26 mouse cellular contexts compared by ENCODE assay signal in the genomic region with DNA sequence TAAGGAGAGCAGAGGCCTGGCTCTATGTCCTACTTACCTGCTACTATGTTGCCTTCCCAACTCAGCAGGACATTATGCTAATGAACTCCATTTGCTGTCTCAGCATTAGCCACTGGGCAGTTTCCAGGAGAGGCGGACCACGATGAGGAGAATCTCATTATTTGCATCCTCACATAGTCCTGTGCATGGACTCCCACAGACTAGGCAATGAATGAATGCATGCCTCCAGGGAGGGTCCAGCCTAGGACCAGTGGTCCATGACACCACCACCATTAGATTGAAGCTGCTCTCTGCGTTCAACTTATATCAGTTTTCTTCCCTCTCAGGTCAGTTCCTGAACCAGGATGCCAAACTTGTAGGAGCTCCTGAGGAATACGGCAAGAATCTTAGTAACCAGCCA.
DNase-seq lines count a peak whose midpoint lies in the region; ATAC-seq and TF ChIP-seq lines count a peak whose summit lies in the region.
"Had no signal": no experiment of that assay in that cellular context is flagged by ENCODE, and none has a peak within 500 bp of the region (broad histone marks: within the 10 kb centered on the region; RNA-seq: fewer than 3 reads in every experiment).

No protein-coding gene starts in this region.

- no peak overlapping the region for H3K4me2 ChIP-seq in kidney, embryonic 16.5 days (replicated peaks; ENCODE audit: low read depth, low read length)
- no peak overlapping the region for H3K4me2 ChIP-seq in hindbrain, embryonic 15.5 days
- H3K4me2 ChIP-seq: embryonic facial prominence, embryonic 12.5 days; heart, embryonic 11.5 days; limb, embryonic 13.5 days; liver, embryonic 12.5 days had no signal

- DNase-seq in kidney, postnatal 4 days, result no peak
- no peak for DNase-seq in frontal cortex, postnatal 25 days (ENCODE audit: low spot score in 2 of 2)
- DNase-seq in layer of hippocampus, postnatal 36 days, result no peak
- DNase-seq in spleen, adult 18-20 months, result no peak
- DNase-seq: cerebellum, adult 11 months; cerebellum, adult 9-10 months; cerebellum, postnatal 36 days; embryo, embryonic 11 days; forebrain, postnatal 0 days; kidney, postnatal 25 days; liver, postnatal 0 days; lung, postnatal 4 days; midbrain, embryonic 14.5 days had no signal

- no peak overlapping the region for H3K9ac ChIP-seq in kidney, embryonic 16.5 days (replicated peaks; ENCODE audit: low read length)
- no peak overlapping the region for H3K9ac ChIP-seq in hindbrain, embryonic 15.5 days
- H3K9ac ChIP-seq: embryonic facial prominence, embryonic 12.5 days; forebrain, postnatal 0 days; limb, embryonic 13.5 days; liver, embryonic 12.5 days; liver, postnatal 0 days had no signal

- H3K4me3 ChIP-seq in kidney, embryonic 16.5 days (ENCODE audit: low read length), result no peak overlapping the region
- peak overlapping the region; percentile 17; the same call in 1 of the 2 replicates for H3K4me3 ChIP-seq in E14TG2a.4 (replicated peaks; ENCODE audit: low read length)
- no peak overlapping the region for H3K4me3 ChIP-seq in brown adipose tissue, adult 24 weeks (ENCODE audit: insufficient read depth, low read depth, low read length)
- H3K4me3 ChIP-seq in hindbrain, embryonic 15.5 days, result no peak overlapping the region
- H3K4me3 ChIP-seq: embryonic facial prominence, embryonic 12.5 days; layer of hippocampus, adult 2 months; limb, embryonic 13.5 days; liver, embryonic 12.5 days; megakaryocyte, embryonic 14.5 days had no signal

- H3K36me3 ChIP-seq in kidney, embryonic 16.5 days (ENCODE audit: insufficient read depth, low read length), result no peaks in the 10 kb centered on the region
- H3K36me3 ChIP-seq in E14TG2a.4 (ENCODE audit: insufficient read depth, low read length), result no peaks in the 10 kb centered on the region
- H3K36me3 ChIP-seq in hindbrain, embryonic 15.5 days, result no peaks in the 10 kb centered on the region
- H3K36me3 ChIP-seq: embryonic facial prominence, embryonic 12.5 days; limb, embryonic 13.5 days had no signal

- no peaks in the 10 kb centered on the region for H3K27me3 ChIP-seq in kidney, embryonic 16.5 days (ENCODE audit: insufficient read depth, low read length)
- H3K27me3 ChIP-seq in E14TG2a.4 (ENCODE audit: insufficient read depth, low read length), result no peaks in the 10 kb centered on the region
- no peaks in the 10 kb centered on the region for H3K27me3 ChIP-seq in hindbrain, embryonic 15.5 days
- H3K27me3 ChIP-seq: CH12.LX; embryonic facial prominence, embryonic 12.5 days; limb, embryonic 13.5 days; liver, embryonic 12.5 days; megakaryocyte, embryonic 14.5 days had no signal

- H3K9me3 ChIP-seq in kidney, embryonic 16.5 days (ENCODE audit: low read length), result no peaks in the 10 kb centered on the region
- H3K9me3 ChIP-seq in E14TG2a.4 (ENCODE audit: low read length), result no peaks in the 10 kb centered on the region
- H3K9me3 ChIP-seq in hindbrain, embryonic 15.5 days, result no peaks in the 10 kb centered on the region
- H3K9me3 ChIP-seq: embryonic facial prominence, embryonic 12.5 days; limb, embryonic 13.5 days; liver, embryonic 12.5 days had no signal

- peak; percentile 67; the same call in 1 of the 2 replicates for ATAC-seq in kidney, embryonic 16.5 days (ENCODE audit: low FRiP score, low TSS enrichment)
- peak; percentile 65; the same call in 1 of the 2 replicates for ATAC-seq in hindbrain, embryonic 15.5 days (ENCODE audit: low FRiP score, low read depth)
- ATAC-seq: forebrain, postnatal 0 days; inflammation-experienced regulatory T-cells, adult 6 months; liver, embryonic 12.5 days; Patski had no signal

- H3K27ac ChIP-seq in kidney, embryonic 16.5 days (ENCODE audit: low read length), result no peak overlapping the region
- H3K27ac ChIP-seq in brown adipose tissue, adult 24 weeks (replicated peaks; ENCODE audit: low read depth, low read length), result 0 out of 2 replicates have a peak overlapping the region, but pooled peaks have one; percentile 11
- H3K27ac ChIP-seq in hindbrain, embryonic 15.5 days (replicated peaks), result no peak overlapping the region
- H3K27ac ChIP-seq: embryonic facial prominence, embryonic 12.5 days; layer of hippocampus, adult 2 months; limb, embryonic 13.5 days; liver, embryonic 12.5 days had no signal

- TF ChIP-seq CTCF in E14TG2a.4 (conservative IDR thresholded peaks at IDR 0.05; ENCODE audit: low read length), result no peak

- H3K4me1 ChIP-seq in kidney, embryonic 16.5 days (ENCODE audit: insufficient read depth, low read length), result no peaks in the 10 kb centered on the region
- peaks cover 17% of the 10 kb centered on the region for H3K4me1 ChIP-seq in E14TG2a.4 (replicated peaks; ENCODE audit: low read depth, low read length)
- no peaks in the 10 kb centered on the region; the same call in 1 of the 2 replicates for H3K4me1 ChIP-seq in brown adipose tissue, adult 24 weeks (ENCODE audit: control insufficient read depth, insufficient read depth, insufficient read length, low read length)
- H3K4me1 ChIP-seq in hindbrain, embryonic 15.5 days (replicated peaks), result no peaks in the 10 kb centered on the region
- H3K4me1 ChIP-seq: embryonic facial prominence, embryonic 12.5 days; limb, embryonic 13.5 days; liver, embryonic 12.5 days had no signal

- 57% methylated on average over 4 of the region's 4 CpGs for WGBS in kidney, embryonic 16.5 days
- 52% methylated on average over 4 of the region's 4 CpGs for WGBS in hindbrain, embryonic 15.5 days
